Mouse (Mus musculus): ENCODE data around the gene Hist2h2be.
"Not testable (repeated sequence)": the region's sequence is repeated elsewhere in the genome, so short reads cannot be mapped to it uniquely, and the experiment has no call there.

Hist2h2be gene

GRCm38 (mm10) chr3:96198601-96199251, 22.2 kb upstream of the Hist2h2be start:
- not testable (repeated sequence) for DNase-seq (ENCODE audit: low spot score)

- DNase-seq (ENCODE audit: low spot score): no peak
Measured at GRCm38 (mm10) chr3:96199731-96200130, 21.2 kb upstream of the Hist2h2be start.

GRCm38 (mm10) chr3:96207819-96208218, 13.1 kb upstream of the Hist2h2be start:
- no peak for DNase-seq (ENCODE audit: low spot score)

GRCm38 (mm10) chr3:96209242-96209641, 11.7 kb upstream of the Hist2h2be start:
- DNase-seq (ENCODE audit: low spot score): no peak

GRCm38 (mm10) chr3:96219191-96219641, 1.7 kb upstream of the Hist2h2be start:
- DNase-seq (ENCODE audit: low spot score): no peak

GRCm38 (mm10) chr3:96219661-96220130, 1.2 kb upstream of the Hist2h2be start, which contains the start of the genes Bola1 and Hist2h2ab:
Gene Bola1, minus strand, starts transcription at chr3:96219709.
Gene Hist2h2ab, plus strand, starts transcription at chr3:96219865.
- peak; percentile 83 for DNase-seq (ENCODE audit: low spot score)

GRCm38 (mm10) chr3:96220131-96220764, 671 bp upstream of the Hist2h2be start:
- DNase-seq (ENCODE audit: low spot score): not testable (repeated sequence)

GRCm38 (mm10) chr3:96221640-96222038, 720 bp downstream of the Hist2h2be start:
- DNase-seq (ENCODE audit: low spot score): no peak

- no peak for DNase-seq (ENCODE audit: low spot score)
Measured at GRCm38 (mm10) chr3:96222774-96223173, 1.9 kb downstream of the Hist2h2be start.

GRCm38 (mm10) chr3:96225421-96225820, 4.5 kb downstream of the Hist2h2be start:
- DNase-seq (ENCODE audit: low spot score): no peak

GRCm38 (mm10) chr3:96226695-96227648, 6.1 kb downstream of the Hist2h2be start:
- DNase-seq (ENCODE audit: low spot score): no peak

- DNase-seq (ENCODE audit: low spot score): no peak
Measured at GRCm38 (mm10) chr3:96228828-96229227, 7.9 kb downstream of the Hist2h2be start.

- DNase-seq (ENCODE audit: low spot score): no peak
Measured at GRCm38 (mm10) chr3:96230404-96230803, 9.5 kb downstream of the Hist2h2be start.

GRCm38 (mm10) chr3:96230910-96231757, 10.2 kb downstream of the Hist2h2be start:
- no peak for DNase-seq (ENCODE audit: low spot score)

GRCm38 (mm10) chr3:96231758-96232120, 10.8 kb downstream of the Hist2h2be start:
- no peak for DNase-seq (ENCODE audit: low spot score)

- DNase-seq (ENCODE audit: low spot score): no peak
Measured at GRCm38 (mm10) chr3:96234914-96235313, 14.0 kb downstream of the Hist2h2be start.

- no peak for DNase-seq (ENCODE audit: low spot score)
Measured at GRCm38 (mm10) chr3:96235836-96236235, 14.9 kb downstream of the Hist2h2be start.

GRCm38 (mm10) chr3:96236834-96237334, 16.0 kb downstream of the Hist2h2be start:
- no peak for DNase-seq (ENCODE audit: low spot score)

- no peak for DNase-seq (ENCODE audit: low spot score)
Measured at GRCm38 (mm10) chr3:96237335-96237903, 16.5 kb downstream of the Hist2h2be start.

- no peak for DNase-seq (ENCODE audit: low spot score)
Measured at GRCm38 (mm10) chr3:96237904-96238511, 17.1 kb downstream of the Hist2h2be start.

Data from left cerebral cortex, adult 11 months (tissue).